Mouse (Mus musculus): ENCODE measurements around the gene Ppm1g.

The Ppm1g gene

GRCm38 (mm10) chr5:31183678-31184077, 36.8 kb downstream of the Ppm1g start:
- no peak for TF ChIP-seq GATA4 (IDR thresholded peaks at IDR 0.05; ENCODE audit: insufficient replicate concordance, low read length)

GRCm38 (mm10) chr5:31181183-31181770, 39.2 kb downstream of the Ppm1g start:
- TF ChIP-seq GATA4 (IDR thresholded peaks at IDR 0.05; ENCODE audit: insufficient replicate concordance, low read length), result no peak

GRCm38 (mm10) chr5:31179766-31180630, 40.5 kb downstream of the Ppm1g start, which contains the start of the genes Gm29609 and Gtf3c2:
Gene Gm29609 (minus strand): TSS chr5:31179911.
Gene Gtf3c2 (minus strand): TSS chr5:31180144.
- TF ChIP-seq GATA4 (IDR thresholded peaks at IDR 0.05; ENCODE audit: insufficient replicate concordance, low read length), result no peak; the same call in 1 of the 2 replicates

- no peak for TF ChIP-seq GATA4 (IDR thresholded peaks at IDR 0.05; ENCODE audit: insufficient replicate concordance, low read length)
Measured at GRCm38 (mm10) chr5:31179301-31179765, 41.2 kb downstream of the Ppm1g start.

GRCm38 (mm10) chr5:31168630-31169029, 51.9 kb downstream of the Ppm1g start:
- no peak for TF ChIP-seq GATA4 (IDR thresholded peaks at IDR 0.05; ENCODE audit: insufficient replicate concordance, low read length)

- no peak for TF ChIP-seq GATA4 (IDR thresholded peaks at IDR 0.05; ENCODE audit: insufficient replicate concordance, low read length)
Measured at GRCm38 (mm10) chr5:31164878-31165277, 55.6 kb downstream of the Ppm1g start.

GRCm38 (mm10) chr5:31162462-31162861, 58.0 kb downstream of the Ppm1g start:
- no peak for TF ChIP-seq GATA4 (IDR thresholded peaks at IDR 0.05; ENCODE audit: insufficient replicate concordance, low read length)

- TF ChIP-seq GATA4 (IDR thresholded peaks at IDR 0.05; ENCODE audit: insufficient replicate concordance, low read length), result no peak
Measured at GRCm38 (mm10) chr5:31154152-31154553, 66.3 kb downstream of the Ppm1g start, which contains the start of gene Mpv17. Gene Mpv17 (minus strand): TSS chr5:31154251.

- TF ChIP-seq GATA4 (IDR thresholded peaks at IDR 0.05; ENCODE audit: insufficient replicate concordance, low read length), result no peak
Measured at GRCm38 (mm10) chr5:31153516-31154151, 66.9 kb downstream of the Ppm1g start.

All from liver, adult (tissue).